Mouse (Mus musculus) retina, postnatal 1 day (tissue): ENCODE measurements at regions not wholly inside any gene's neighbourhood (a gene's known extent, or its start where the extent isn't known, plus 50 kb on each side); places are given as distances from the start of the nearest gene placed in this dataset.
"Not testable (repeated sequence)": the region's sequence is repeated elsewhere in the genome, so short reads cannot be mapped to it uniquely, and the experiment has no call there.

Source experiments
- DNase-seq: peaks from one replicate; pipeline ENCODE4 v3.0.0-alpha.2; 2012

GRCm38 (mm10) chr2:107869304-107869958 lies 579.0 kb downstream of the Kcna4 start:
- DNase-seq: peak; percentile 62

- peak; percentile 59 for DNase-seq
Measured at GRCm38 (mm10) chr2:107879663-107880062, 589.2 kb downstream of the Kcna4 start.

- peak; percentile 18 for DNase-seq
Measured at GRCm38 (mm10) chr2:107886063-107886762, 595.8 kb downstream of the Kcna4 start.

GRCm38 (mm10) chr2:107888245-107888644 lies 597.8 kb downstream of the Kcna4 start:
- DNase-seq: no peak

GRCm38 (mm10) chr2:107925116-107925515 lies 634.7 kb downstream of the Kcna4 start:
- DNase-seq: no peak

GRCm38 (mm10) chr2:107926606-107927005 lies 636.2 kb downstream of the Kcna4 start:
- DNase-seq: no peak

- peak; percentile 5 for DNase-seq
Measured at GRCm38 (mm10) chr2:107935336-107935735, 644.9 kb downstream of the Kcna4 start.

GRCm38 (mm10) chr2:107935775-107936174 lies 645.3 kb downstream of the Kcna4 start:
- DNase-seq: peak; percentile 1

GRCm38 (mm10) chr2:107941374-107941773 lies 650.9 kb downstream of the Kcna4 start:
- no peak for DNase-seq

- peak; percentile 78 for DNase-seq
Measured at GRCm38 (mm10) chr2:107945837-107946451, 655.5 kb downstream of the Kcna4 start.

- DNase-seq: not testable (repeated sequence)
Measured at GRCm38 (mm10) chr2:107955608-107956127, 665.2 kb downstream of the Kcna4 start.

GRCm38 (mm10) chr2:107963921-107964320 lies 673.5 kb downstream of the Kcna4 start:
- DNase-seq: not testable (repeated sequence)

- no peak for DNase-seq
Measured at GRCm38 (mm10) chr2:107964841-107965240, 674.4 kb downstream of the Kcna4 start.

- peak; percentile 11 for DNase-seq
Measured at GRCm38 (mm10) chr2:107965336-107966306, 675.2 kb downstream of the Kcna4 start.

GRCm38 (mm10) chr2:107968526-107968925 lies 678.1 kb downstream of the Kcna4 start:
- DNase-seq: peak; percentile 42

GRCm38 (mm10) chr2:107969526-107969925 lies 679.1 kb downstream of the Kcna4 start:
- DNase-seq: no peak

GRCm38 (mm10) chr2:107973528-107973927 lies 683.1 kb downstream of the Kcna4 start:
- DNase-seq: peak; percentile 11

GRCm38 (mm10) chr2:107994831-107995230 lies 704.4 kb downstream of the Kcna4 start:
- DNase-seq: no peak

GRCm38 (mm10) chr2:108011534-108011933 lies 721.1 kb downstream of the Kcna4 start:
- no peak for DNase-seq

- no peak for DNase-seq
Measured at GRCm38 (mm10) chr2:108023206-108023605, 732.8 kb downstream of the Kcna4 start.

- no peak for DNase-seq
Measured at GRCm38 (mm10) chr2:108030657-108031056, 740.2 kb downstream of the Kcna4 start.

GRCm38 (mm10) chr2:108032301-108033013 lies 742.0 kb downstream of the Kcna4 start:
- DNase-seq: peak; percentile 17
